Mouse (Mus musculus) left cerebral cortex, postnatal 10 days (tissue): ENCODE results near the gene Nhp2. TPM values are rescaled to one million over a fixed set of nuclear protein-coding genes. Genes with fewer than 3 reads are reported as not detected.
"Not testable (repeated sequence)": the region's sequence is repeated elsewhere in the genome, so short reads cannot be mapped to it uniquely, and the experiment has no call there.

Experiments
- DNase-seq, 2 experiments: peaks; one replicate each; pipeline ENCODE4 v3.0.0; 2021 to 2022; ENCODE audit warnings: low spot score in 2 of 2, mixed read lengths in 1 of 2; ENCODE audit errors: extremely low spot score in 1 of 2
- intact Hi-C: fragments of 180-260 bp; cut with DNase I; formaldehyde crosslinking; loops from one replicate; pipeline ENCODE4 v1.15.1; 2025
- total RNA-seq, 2 experiments: library from RNA; stranded (reverse); gene quantifications; 2 replicates each; pipeline ENCODE4 v1.2.3; 2021

Gene Nhp2
- total RNA-seq, 2 experiments from 2014 or later, result 51.1 to 51.4 TPM

- no peak for DNase-seq
- intact Hi-C loops, result no loop called here
These were observed 30.3 kb downstream of the Nhp2 start for GRCm38 (mm10) chr11:51649889-51650199.

- intact Hi-C loops, result no loop called here
- peak in 1 of 2 experiments; percentile 53 for DNase-seq
These were observed 30.7 kb downstream of the Nhp2 start for GRCm38 (mm10) chr11:51650261-51650660.

GRCm38 (mm10) chr11:51650691-51651515, 31.4 kb downstream of the Nhp2 start, which contains the start of the genes N4bp3 and D930048N14Rik:
TSS of gene N4bp3 (minus strand) at chr11:51650842.
TSS of gene D930048N14Rik (plus strand) at chr11:51650954.
- intact Hi-C loops, result no loop called here
- peak in 1 of 2 experiments; percentile 83 for DNase-seq

GRCm38 (mm10) chr11:51652889-51653418, 33.4 kb downstream of the Nhp2 start:
- intact Hi-C loops, result no loop called here

GRCm38 (mm10) chr11:51653736-51654135, 34.2 kb downstream of the Nhp2 start:
- intact Hi-C loops, result no loop called here
- DNase-seq, result no peak

More at GRCm38 (mm10) chr11:51652889-51653418, 33.4 kb downstream of the Nhp2 start:
- no peak for DNase-seq

GRCm38 (mm10) chr11:51654891-51655290, 35.4 kb downstream of the Nhp2 start:
- DNase-seq, result no peak
- intact Hi-C loops, result no loop called here

- intact Hi-C loops, result no loop called here
- no peak for DNase-seq
These were observed 37.4 kb downstream of the Nhp2 start for GRCm38 (mm10) chr11:51656798-51657521.

- intact Hi-C loops, result no loop called here
- DNase-seq, result no peak
These were observed 38.8 kb downstream of the Nhp2 start for GRCm38 (mm10) chr11:51658291-51658690.

GRCm38 (mm10) chr11:51658705-51659104, 39.2 kb downstream of the Nhp2 start:
- intact Hi-C loops, result no loop called here
- DNase-seq, result peak in 1 of 2 experiments; percentile 62

- intact Hi-C loops, result no loop called here
- no peak for DNase-seq
These were observed 42.4 kb downstream of the Nhp2 start for GRCm38 (mm10) chr11:51661867-51662365.

- intact Hi-C loops, result no loop called here
These were observed 43.1 kb downstream of the Nhp2 start for GRCm38 (mm10) chr11:51662632-51663031.

GRCm38 (mm10) chr11:51664747-51665146, 45.2 kb downstream of the Nhp2 start:
- DNase-seq, intact Hi-C loops: not testable (repeated sequence)

More at GRCm38 (mm10) chr11:51662632-51663031, 43.1 kb downstream of the Nhp2 start:
- no peak for DNase-seq

- no peak for DNase-seq
- intact Hi-C loops, result no loop called here
These were observed 51.3 kb downstream of the Nhp2 start for GRCm38 (mm10) chr11:51670846-51671245.

- intact Hi-C loops, result no loop called here
- no peak for DNase-seq
These were observed 51.8 kb downstream of the Nhp2 start for GRCm38 (mm10) chr11:51671376-51671775.

- DNase-seq, result peak in 1 of 2 experiments; percentile 55
- intact Hi-C loops, result no loop called here
These were observed 53.8 kb downstream of the Nhp2 start for GRCm38 (mm10) chr11:51673291-51673690.

Other genes starting within 250 kb of the Nhp2 start
- 1 to 10 TPM; 6.4 to 7.1 TPM for gene Phykpl, start 35.0 kb upstream of the Nhp2 start, total RNA-seq
- gene Hnrnpab, start 12.9 kb upstream of the Nhp2 start, total RNA-seq, result 100 to 1,000 TPM; 182 to 186 TPM
- 10 to 100 TPM; 46.6 to 49.8 TPM for gene Rmnd5b, start 16.2 kb downstream of the Nhp2 start, total RNA-seq
- 10 to 100 TPM; 12.8 to 14.0 TPM for gene N4bp3, start 31.1 kb downstream of the Nhp2 start, total RNA-seq
- gene D930048N14Rik, start 31.2 kb downstream of the Nhp2 start, total RNA-seq, result under 1 TPM; 0.86 to 0.97 TPM
- 10 to 100 TPM; 29.1 to 29.9 TPM for gene 0610009B22Rik, start 69.1 kb downstream of the Nhp2 start, total RNA-seq
- gene Sec24a, start 143.9 kb downstream of the Nhp2 start, total RNA-seq, result 10 to 100 TPM; 24.4 to 25.8 TPM
- 10 to 100 TPM; 79.6 to 80.6 TPM for gene Sar1b, start 144.0 kb downstream of the Nhp2 start, total RNA-seq
- gene Jade2, start 237.9 kb downstream of the Nhp2 start, total RNA-seq, result 1 to 10 TPM; 6.7 to 8.2 TPM